Mouse (Mus musculus) left cerebral cortex, postnatal 36 days (tissue): Measurements from ENCODE around the gene Ccdc89. TPM values are rescaled to one million over a fixed set of nuclear protein-coding genes. Genes with fewer than 3 reads are reported as not detected.

Experiments used
- DNase-seq, 2 experiments: peaks; one replicate each; pipeline ENCODE4 v3.0.0; 2021 to 2022; ENCODE audit warnings: low spot score in 2 of 2, mixed read lengths in 1 of 2
- intact Hi-C: fragments of 180-260 bp; cut with DNase I; formaldehyde crosslinking; loops from one replicate; pipeline ENCODE4 v1.15.1; 2025
- total RNA-seq, 2 experiments: library from RNA; stranded (reverse); gene quantifications; 2 replicates each; pipeline ENCODE4 v1.2.3; 2021

Gene Ccdc89
- total RNA-seq, 2 experiments from 2014 or later: 0.79 to 0.94 TPM

GRCm38 (mm10) chr7:90460330-90460729 lies 34.0 kb downstream of the Ccdc89 start:
- intact Hi-C loops: no loop called here
- DNase-seq: no peak

GRCm38 (mm10) chr7:90460930-90461329 lies 34.6 kb downstream of the Ccdc89 start:
- DNase-seq: no peak
- intact Hi-C loops: no loop called here

DNA sequence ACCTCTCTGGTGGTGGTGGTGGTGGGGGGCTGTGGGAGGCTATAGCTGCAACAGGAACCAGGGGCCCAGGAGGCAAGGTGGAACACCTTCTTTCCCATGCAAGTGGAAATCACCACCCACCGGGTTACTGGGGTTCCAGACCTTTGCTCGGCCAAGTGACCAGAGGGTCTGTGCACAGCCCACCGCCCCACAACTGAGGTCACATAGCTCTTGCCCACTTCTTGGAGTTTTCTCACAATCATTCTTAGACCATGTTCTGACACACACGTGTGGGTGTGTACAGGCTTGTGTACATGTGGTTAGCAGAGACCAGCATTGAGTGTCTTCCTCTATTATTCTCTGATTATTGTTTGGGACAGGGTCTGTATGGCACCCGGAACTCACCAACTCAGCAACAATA lies 35.1 kb downstream of the Ccdc89 start:
- intact Hi-C loops: no loop called here
- no peak for DNase-seq

DNA sequence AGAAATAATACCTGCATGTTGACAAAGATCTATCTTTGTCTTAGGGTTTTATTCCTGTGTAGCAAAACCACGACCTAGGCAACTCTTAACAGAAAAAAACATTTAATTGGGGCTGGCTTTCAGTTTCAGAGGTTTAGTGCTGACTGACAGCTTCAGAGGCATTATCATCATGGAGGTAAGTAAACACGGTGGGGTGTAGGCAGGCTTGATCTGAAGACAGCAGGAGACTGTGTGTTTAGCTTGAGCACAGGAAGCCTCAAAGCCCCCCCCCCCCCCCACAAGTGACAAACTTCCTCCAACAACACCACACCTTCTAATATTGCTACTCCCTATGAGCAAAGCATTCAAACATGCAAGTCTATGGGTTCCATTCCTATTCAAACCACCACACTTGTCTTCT lies 47.1 kb downstream of the Ccdc89 start:
- intact Hi-C loops: no loop called here
- no peak for DNase-seq

DNA sequence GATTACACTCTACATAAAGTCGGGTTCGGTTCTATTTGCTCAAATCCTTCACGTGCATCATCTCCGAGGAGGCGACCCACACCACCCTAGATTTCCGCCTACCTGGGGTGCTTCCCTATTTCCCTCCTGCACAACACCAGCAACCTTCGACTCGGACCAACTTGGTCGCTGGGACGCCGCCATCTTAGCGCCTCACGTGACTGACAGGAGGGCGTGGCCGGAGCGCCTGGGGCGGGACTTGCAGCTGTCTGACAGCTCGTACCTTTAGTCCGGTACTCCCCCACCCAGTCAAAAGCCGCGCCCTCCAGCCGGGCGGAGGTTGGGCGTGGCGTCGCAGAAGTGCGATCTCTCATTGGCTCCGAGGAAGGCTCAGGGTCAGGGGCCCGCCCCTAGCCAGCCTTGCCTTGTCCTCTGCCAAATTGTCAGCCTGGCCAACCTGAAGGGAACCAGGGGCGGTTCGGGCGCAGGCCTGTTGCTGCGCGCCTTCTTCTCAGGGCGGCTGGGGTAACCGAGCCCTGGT lies 49.5 kb downstream of the Ccdc89 start, which contains the start of gene Tmem126b:
TSS of gene Tmem126b (minus strand) at position 209 of the 520 bp plus-strand sequence.
- intact Hi-C loops: loop anchor here (1.0 kb wide), 1 partner anchor 34 kb away; the partner anchor contains the start of gene Crebzf
- peak; percentile 99 for DNase-seq

- intact Hi-C loops: loop anchor here (1.0 kb wide), 1 partner anchor 34 kb away; the partner anchor contains the start of gene Crebzf
- DNase-seq: peak in 1 of 2 experiments; percentile 67
Measured at GRCm38 (mm10) chr7:90476313-90477245, 50.2 kb downstream of the Ccdc89 start, which contains the start of gene Dlg2. TSS of gene Dlg2 (plus strand) at chr7:90476672.

Other genes with a start within 250 kb of the Ccdc89 start
- gene Ccdc83, start 160.8 kb upstream of the Ccdc89 start, total RNA-seq: not detected
- 100 to 1,000 TPM in 1 of 2 experiments, 10 to 100 TPM in 1; 99.1 to 108 TPM for gene Sytl2, start 124.3 kb upstream of the Ccdc89 start, total RNA-seq
- gene Crebzf, start 16.2 kb downstream of the Ccdc89 start, total RNA-seq: 10 to 100 TPM; 72.3 to 88.7 TPM
- gene Tmem126a, start 30.7 kb downstream of the Ccdc89 start, total RNA-seq: 10 to 100 TPM; 38.2 to 39.1 TPM
- gene Tmem126b, start 49.4 kb downstream of the Ccdc89 start, total RNA-seq: 10 to 100 TPM; 22.8 to 25.1 TPM
- gene Dlg2, start 50.1 kb downstream of the Ccdc89 start, total RNA-seq: 100 to 1,000 TPM; 277 to 316 TPM